Mouse (Mus musculus) C2C12 (cell line): ENCODE results near the gene Olig1.

Experiments
- CEBPB ChIP-seq: IDR thresholded peaks from one replicate; pipeline ENCODE4 v1.6.1; 2011; ENCODE audit warnings: low read depth, mild to moderate bottlenecking, control low read depth, moderate library complexity
- CTCF ChIP-seq: IDR thresholded peaks from one replicate; pipeline ENCODE4 v1.5.1; 2011; ENCODE audit not compliant: control insufficient read depth, insufficient read depth, insufficient read length
- FOSL1 ChIP-seq: IDR thresholded peaks from one replicate; pipeline ENCODE4 v1.8.0; 2011; ENCODE audit warnings: mild to moderate bottlenecking, low read length; ENCODE audit not compliant: poor library complexity, insufficient read depth, severe bottlenecking
- MAX ChIP-seq: IDR thresholded peaks from one replicate; pipeline ENCODE4 v1.6.1; 2011; ENCODE audit warnings: mild to moderate bottlenecking, control low read depth
- MYOD1 ChIP-seq: IDR thresholded peaks from one replicate; pipeline ENCODE4 v1.6.1; 2011; ENCODE audit warnings: low read depth; ENCODE audit not compliant: control insufficient read depth, insufficient read length
- USF1 ChIP-seq: IDR thresholded peaks from one replicate; pipeline ENCODE4 v1.6.1; 2011; ENCODE audit warnings: low read depth, mild to moderate bottlenecking, control low read depth, moderate library complexity

GRCm38 (mm10) chr16:91320191-91320590 is 50.6 kb downstream of the Olig1 start:
- TF ChIP-seq CTCF (no peak), MAX (no peak), USF1 (no peak), CEBPB (no peak), MYOD1 (no peak), FOSL1 (no peak)
